Mouse (Mus musculus) kidney, embryonic 16.5 days (tissue): ENCODE data around the gene AI467606. TPM values are rescaled to one million over a fixed set of nuclear protein-coding genes. Genes with fewer than 3 reads are reported as not detected.

Source experiments
- ATAC-seq: fragments of 200-750 bp; cut with Nextera tagmentation; 2 replicates; pipeline ENCODE4 v1.8.0; 2017; ENCODE audit warnings: moderate TSS enrichment; ENCODE audit not compliant: low FRiP score, low TSS enrichment
- H3K27ac ChIP-seq: fragments of 300-500 bp; sonication (generic); 2 replicates; pipeline ENCODE4 v1.5.1; 2014; ENCODE audit warnings: low read length
- H3K27me3 ChIP-seq: fragments of 300-500 bp; sonication (generic); 2 replicates; pipeline ENCODE4 v1.6.1; 2014; ENCODE audit warnings: low read length, control low read depth, mixed read lengths; ENCODE audit not compliant: insufficient read depth
- H3K36me3 ChIP-seq: fragments of 300-500 bp; sonication (generic); 2 replicates; pipeline ENCODE4 v1.6.1; 2014; ENCODE audit warnings: low read length, control low read depth, mixed read lengths; ENCODE audit not compliant: insufficient read depth
- H3K4me1 ChIP-seq: fragments of 300-500 bp; sonication (generic); 2 replicates; pipeline ENCODE4 v1.6.1; 2014; ENCODE audit warnings: low read length, control low read depth, mixed read lengths; ENCODE audit not compliant: insufficient read depth
- H3K4me2 ChIP-seq: fragments of 300-500 bp; sonication (generic); replicated peaks from 2 replicates; pipeline ENCODE4 v1.6.1; 2014; ENCODE audit warnings: low read depth, low read length
- H3K4me3 ChIP-seq: fragments of 300-500 bp; sonication (generic); 2 replicates; pipeline ENCODE4 v1.5.1; 2014; ENCODE audit warnings: mild to moderate bottlenecking, low read length
- H3K9ac ChIP-seq: fragments of 300-500 bp; sonication (generic); replicated peaks from 2 replicates; pipeline ENCODE4 v1.6.1; 2014; ENCODE audit warnings: low read length
- H3K9me3 ChIP-seq: fragments of 300-500 bp; sonication (generic); 2 replicates; pipeline ENCODE4 v1.6.1; 2016; ENCODE audit warnings: low read length, control low read depth
- WGBS: fragments of 180-500 bp; shearing (Covaris S2); extraction: QIAGEN DNeasy Blood & Tissue Kit; methylation state at CpG from one replicate; pipeline ENCODE4 v1.1.7; 2014; 5-methylcytosine and 5-hydroxymethylcytosine counted together
- polyA plus RNA-seq: library from polyadenylated mRNA; unstranded; fragments of >200 nt; fragmentation: Nextera tagmentation; extraction: Ambion mirVana; gene quantifications from 2 replicates; pipeline ENCODE4 v1.2.1, GENCODE M21; 2015

AI467606 gene
- polyA plus RNA-seq, 1 experiment from 2014 or later, result 5.4 TPM

DNA sequence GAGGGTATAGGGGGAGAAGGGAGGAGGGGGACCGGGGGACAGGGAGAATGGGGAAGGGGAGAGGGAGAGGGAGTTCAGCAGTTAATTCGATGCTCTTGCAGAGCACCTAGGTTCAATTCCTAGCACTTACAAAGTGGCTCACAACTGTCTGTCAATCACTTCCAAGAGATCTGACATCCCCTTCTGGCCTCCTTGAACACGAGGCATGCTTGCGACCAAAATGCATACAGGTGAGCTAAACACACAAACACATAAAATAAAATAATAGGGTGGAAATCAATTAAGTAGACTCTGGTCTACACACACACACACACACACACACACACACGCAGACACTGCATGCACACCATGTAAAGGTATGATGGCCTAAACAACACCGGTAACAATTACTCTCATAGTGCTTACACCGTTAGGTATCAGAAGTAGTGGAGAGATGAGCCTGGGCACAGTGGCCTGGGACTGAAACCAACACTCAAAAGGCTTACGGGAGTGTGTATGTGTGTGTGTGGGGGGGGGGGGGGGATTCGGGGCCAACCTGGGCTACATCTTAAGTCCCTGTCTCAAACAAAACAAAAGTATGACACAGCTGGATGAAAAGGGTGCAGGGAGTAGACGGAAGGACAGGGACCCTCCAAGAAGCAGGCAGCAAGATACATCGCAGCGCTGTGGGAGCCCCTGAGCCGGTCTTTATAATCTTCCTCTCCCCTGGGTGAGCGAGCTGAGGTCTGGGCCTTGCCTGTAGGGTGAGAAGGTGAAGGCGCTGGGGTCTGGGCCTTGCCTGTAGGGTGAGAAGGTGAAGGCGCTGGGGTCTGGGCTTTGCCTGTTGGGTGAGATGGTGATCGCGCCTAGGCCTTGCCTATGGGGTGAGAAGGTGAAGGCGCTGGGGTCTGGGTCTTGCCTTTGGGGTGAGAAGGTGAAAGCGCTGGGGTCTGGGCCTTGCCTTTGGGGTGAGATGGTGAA is 725 bp upstream of the AI467606 start:
- no peaks in the 10 kb centered on the region for H3K27me3 ChIP-seq
- no peak overlapping the region for H3K27ac ChIP-seq
- H3K9me3 ChIP-seq, result no peaks in the 10 kb centered on the region
- WGBS, result 83% methylated on average over 20 of the region's 20 CpGs
- ATAC-seq, result 0 out of 2 replicates have a peak, but pooled peaks have one; percentile 17
- H3K9ac ChIP-seq, result no peak overlapping the region
- no peak overlapping the region for H3K4me3 ChIP-seq
- H3K4me1 ChIP-seq, result peaks cover 15% of the 10 kb centered on the region; the same call in 1 of the 2 replicates
- H3K36me3 ChIP-seq, result no peaks in the 10 kb centered on the region
- no peak overlapping the region for H3K4me2 ChIP-seq

DNA sequence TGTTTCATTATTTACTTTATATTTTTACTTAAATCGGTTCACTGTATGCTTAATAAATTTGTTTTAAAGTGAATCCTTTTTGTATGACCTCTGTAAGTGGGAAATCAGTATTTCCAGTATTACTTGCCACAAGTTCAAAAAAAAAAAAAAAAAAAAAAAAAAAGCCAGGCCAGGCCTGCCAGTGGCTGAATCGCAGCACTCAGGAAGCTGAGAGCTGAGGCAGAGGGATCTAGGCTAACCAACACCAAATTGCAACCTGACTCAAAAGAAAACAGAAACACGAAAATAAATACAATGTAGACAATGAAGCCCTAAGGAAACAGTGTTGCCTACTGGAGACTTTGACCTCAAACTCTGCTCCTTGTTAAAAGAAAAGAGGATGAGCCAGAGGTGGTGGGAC is 2.8 kb downstream of the AI467606 start:
- Histone ChIP-seq H3K36me3 (no peaks in the 10 kb centered on the region), H3K9ac (no peak overlapping the region), H3K27me3 (no peaks in the 10 kb centered on the region), H3K4me1 (peaks cover 12% of the 10 kb centered on the region; the same call in 1 of the 2 replicates), H3K9me3 (no peaks in the 10 kb centered on the region), H3K27ac (no peak overlapping the region), H3K4me3 (no peak overlapping the region), H3K4me2 (no peak overlapping the region)
- WGBS, result 65% methylated on average over 3 of the region's 3 CpGs
- ATAC-seq, result no peak

DNA sequence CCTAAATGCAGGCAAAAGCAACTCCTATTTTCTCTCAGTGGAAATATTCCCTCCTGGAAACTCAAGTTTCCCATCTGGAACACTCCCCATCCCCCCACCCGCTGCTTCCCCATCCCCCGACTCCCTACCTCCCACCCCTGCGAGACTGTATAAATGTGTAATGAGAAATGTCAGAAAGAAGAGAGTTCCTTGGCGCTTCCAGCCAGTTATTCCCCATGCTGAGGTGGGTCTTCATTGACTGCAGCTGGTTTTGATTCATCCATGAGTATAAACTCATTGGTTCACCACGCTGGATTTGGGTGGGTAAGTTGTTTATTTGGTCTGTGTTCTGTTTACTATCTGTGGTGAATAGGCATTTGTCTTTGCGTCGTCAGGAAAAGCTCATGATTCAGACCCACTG is 5.3 kb downstream of the AI467606 start:
- 74% methylated on average over 7 of the region's 7 CpGs for WGBS
- H3K36me3 ChIP-seq, result no peaks in the 10 kb centered on the region
- H3K27me3 ChIP-seq, result no peaks in the 10 kb centered on the region
- no peak overlapping the region for H3K27ac ChIP-seq
- H3K4me1 ChIP-seq, result peaks cover 4% of the 10 kb centered on the region; the same call in 1 of the 2 replicates
- ATAC-seq, result no peak
- H3K9me3 ChIP-seq, result no peaks in the 10 kb centered on the region
- H3K4me3 ChIP-seq, result no peak overlapping the region
- no peak overlapping the region for H3K4me2 ChIP-seq
- no peak overlapping the region for H3K9ac ChIP-seq

DNA sequence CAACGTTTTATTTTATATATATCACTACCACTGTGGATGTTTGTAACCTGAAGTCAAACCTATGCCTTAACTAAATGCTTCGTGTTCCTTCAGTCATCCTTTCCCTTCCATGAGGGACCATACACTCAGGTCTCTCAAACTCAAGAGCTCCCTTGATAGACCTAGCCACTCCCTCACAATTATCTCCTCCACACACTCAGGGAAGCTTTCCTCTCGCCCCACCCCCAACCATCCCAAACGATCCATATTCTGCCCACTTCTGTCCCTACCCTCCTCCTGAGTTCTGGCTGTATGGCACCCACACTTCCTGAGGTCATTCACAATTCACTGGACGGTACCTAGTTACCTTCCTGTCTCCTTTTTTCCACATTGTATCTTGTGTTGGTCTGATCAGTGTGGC is 7.4 kb downstream of the AI467606 start:
- no peaks in the 10 kb centered on the region for H3K9me3 ChIP-seq
- no peaks in the 10 kb centered on the region for H3K4me1 ChIP-seq
- no peak overlapping the region for H3K4me2 ChIP-seq
- no peaks in the 10 kb centered on the region for H3K36me3 ChIP-seq
- H3K4me3 ChIP-seq, result no peak overlapping the region
- no peak for ATAC-seq
- H3K9ac ChIP-seq, result no peak overlapping the region
- WGBS, result 84% methylated on average over 5 of the region's 5 CpGs
- H3K27me3 ChIP-seq, result no peaks in the 10 kb centered on the region
- no peak overlapping the region for H3K27ac ChIP-seq

DNA sequence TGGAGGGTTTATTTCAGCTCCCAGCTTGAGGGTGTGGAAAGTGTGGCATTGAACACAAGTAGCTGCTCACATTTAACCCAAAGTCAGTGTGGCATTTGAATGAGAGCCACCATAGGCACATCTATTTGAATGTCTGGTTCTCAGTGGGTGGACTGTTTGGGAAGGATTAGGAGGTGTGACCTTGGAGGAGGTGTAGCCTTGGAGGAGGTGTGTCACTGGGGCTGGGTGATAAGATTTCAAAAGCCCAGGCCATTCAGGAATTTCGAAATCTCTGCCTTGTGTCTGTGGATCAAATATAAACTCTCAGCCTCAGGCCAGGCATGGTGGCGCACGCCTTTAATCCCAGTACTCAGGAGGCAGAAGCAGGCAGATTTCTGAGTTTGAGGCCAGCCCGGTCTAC is 7.8 kb downstream of the AI467606 start:
- ATAC-seq, result no peak
- 86% methylated on average over 4 of the region's 4 CpGs for WGBS
- Histone ChIP-seq H3K36me3 (no peaks in the 10 kb centered on the region), H3K9me3 (no peaks in the 10 kb centered on the region), H3K27ac (no peak overlapping the region), H3K27me3 (no peaks in the 10 kb centered on the region), H3K4me1 (no peaks in the 10 kb centered on the region), H3K9ac (no peak overlapping the region), H3K4me3 (no peak overlapping the region), H3K4me2 (no peak overlapping the region)

DNA sequence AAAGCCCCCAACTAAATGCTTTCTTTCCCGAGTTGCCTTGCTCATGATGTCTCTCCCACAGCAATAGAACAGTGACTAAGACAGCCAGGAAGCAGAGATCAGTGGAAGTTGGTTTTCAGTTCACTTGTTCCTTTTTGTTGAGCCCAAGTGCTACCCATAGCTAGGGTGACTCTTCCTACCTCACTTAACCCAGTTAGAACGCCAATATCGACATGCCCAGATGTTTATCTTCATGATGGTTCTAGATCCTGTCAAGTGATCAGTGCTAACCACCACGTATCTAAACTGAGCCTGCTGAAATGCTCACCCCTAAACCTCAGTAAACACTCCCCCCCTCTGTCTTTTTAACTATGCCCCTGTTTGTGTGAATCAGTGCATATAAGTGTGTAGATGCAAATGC is 8.4 kb downstream of the AI467606 start:
- 82% methylated on average over 4 of the region's 4 CpGs for WGBS
- H3K4me3 ChIP-seq, result no peak overlapping the region
- no peaks in the 10 kb centered on the region for H3K36me3 ChIP-seq

DNA sequence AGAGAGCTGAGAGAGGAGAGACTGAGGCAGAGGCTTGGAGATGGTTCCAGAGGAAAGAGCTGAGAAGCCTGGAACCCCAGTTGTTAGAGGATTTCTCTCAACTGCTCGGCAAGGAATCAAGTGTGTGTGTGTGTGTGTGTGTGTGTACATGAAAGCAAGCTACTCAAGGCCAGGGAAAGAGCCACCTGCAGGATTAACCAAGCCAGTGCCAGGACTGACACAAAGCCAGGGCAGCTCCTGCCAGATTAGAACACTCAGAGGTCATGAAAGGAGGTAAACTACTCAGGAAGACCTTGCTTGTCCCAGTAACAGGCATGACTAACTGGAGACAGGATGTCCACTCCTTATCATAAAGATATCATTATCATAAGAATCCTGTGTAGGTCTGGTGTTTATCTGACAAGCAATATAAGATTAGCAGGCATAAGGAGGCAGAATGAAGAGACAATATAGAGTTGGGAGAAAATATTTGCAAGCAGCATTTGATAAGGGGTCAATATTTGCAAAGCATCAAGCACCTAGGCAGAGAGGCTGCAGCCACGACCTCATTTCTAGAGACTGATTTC is 10.4 kb downstream of the AI467606 start:
- Histone ChIP-seq H3K4me1 (no peaks in the 10 kb centered on the region), H3K27ac (no peak overlapping the region), H3K9ac (no peak overlapping the region), H3K4me2 (no peak overlapping the region), H3K27me3 (no peaks in the 10 kb centered on the region), H3K36me3 (no peaks in the 10 kb centered on the region), H3K4me3 (no peak overlapping the region), H3K9me3 (no peaks in the 10 kb centered on the region)
- no peak for ATAC-seq
- WGBS, result 33% methylated on average over 2 of the region's 2 CpGs

More for the DNA sequence above, 8.4 kb downstream of the AI467606 start:
- Histone ChIP-seq H3K4me2 (no peak overlapping the region), H3K27me3 (no peaks in the 10 kb centered on the region), H3K9ac (no peak overlapping the region), H3K27ac (no peak overlapping the region), H3K9me3 (no peaks in the 10 kb centered on the region), H3K4me1 (no peaks in the 10 kb centered on the region)
- ATAC-seq, result no peak

DNA sequence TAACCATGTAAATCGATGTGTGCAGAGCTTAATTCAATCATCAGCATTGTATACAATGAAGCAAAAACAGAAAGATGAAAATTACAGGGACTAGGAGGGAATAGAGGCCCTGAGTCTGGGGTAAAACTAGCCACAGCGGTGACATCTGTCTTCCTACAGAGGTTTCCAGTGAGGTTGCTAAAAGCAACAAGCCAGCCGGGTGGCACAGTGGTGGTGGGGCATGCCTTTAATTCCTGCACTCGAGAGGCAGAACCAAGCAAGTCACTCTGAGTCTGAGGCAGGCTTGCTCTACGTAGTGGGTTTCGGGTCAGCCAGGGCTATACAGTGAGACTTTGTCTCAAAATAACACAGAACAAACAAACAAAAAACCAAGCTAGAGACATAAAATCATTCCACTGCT is 11.0 kb downstream of the AI467606 start:
- Histone ChIP-seq H3K4me1 (no peaks in the 10 kb centered on the region), H3K27ac (no peak overlapping the region), H3K9me3 (no peaks in the 10 kb centered on the region), H3K4me3 (no peak overlapping the region), H3K27me3 (no peaks in the 10 kb centered on the region), H3K9ac (no peak overlapping the region), H3K36me3 (no peaks in the 10 kb centered on the region), H3K4me2 (no peak overlapping the region)
- ATAC-seq, result no peak
- 77% methylated on average over 6 of the region's 6 CpGs for WGBS

DNA sequence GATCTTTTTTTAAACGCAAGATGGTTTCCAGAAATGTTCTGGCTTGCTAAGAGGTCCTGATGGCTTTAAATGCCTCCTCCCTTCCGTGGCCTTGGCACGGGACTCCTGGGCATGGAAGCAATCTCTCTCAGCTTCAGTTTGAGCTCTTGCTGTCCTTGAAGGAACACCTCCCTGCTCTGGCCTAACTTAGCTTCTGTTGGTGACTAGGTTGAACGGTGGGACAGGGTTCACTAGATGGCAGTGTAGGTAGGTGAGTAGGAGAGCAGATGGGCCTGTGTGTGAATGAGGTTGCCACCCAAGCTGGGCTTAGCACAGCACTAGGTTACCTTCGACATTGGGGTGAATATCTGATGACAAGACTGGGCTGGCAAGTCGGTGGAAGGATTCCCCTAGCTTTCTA is 12.8 kb downstream of the AI467606 start:
- Histone ChIP-seq H3K4me1 (no peaks in the 10 kb centered on the region), H3K4me2 (no peak overlapping the region), H3K9me3 (no peaks in the 10 kb centered on the region), H3K27ac (no peak overlapping the region), H3K27me3 (no peaks in the 10 kb centered on the region), H3K9ac (0 out of 2 replicates have a peak overlapping the region, but pooled peaks have one; percentile 22), H3K36me3 (no peaks in the 10 kb centered on the region), H3K4me3 (no peak overlapping the region)
- 0 out of 2 replicates have a peak, but pooled peaks have one; percentile 29 for ATAC-seq
- WGBS, result 67% methylated on average over 6 of the region's 6 CpGs
